Comparison of ENCODE assay signal across 8 mouse cellular contexts in genomic region chr16:91225233-91226037, GRCm38 (mm10). TPM values are rescaled to one million over a fixed set of nuclear protein-coding genes. Genes with fewer than 3 reads are reported as not detected.
DNase-seq lines count a peak whose midpoint lies in the region; ATAC-seq lines count a peak whose summit lies in the region.

Olig2 (plus strand) TSS chr16:91225457.

- H3K9me3 ChIP-seq in lung, embryonic 16.5 days (ENCODE audit: control insufficient read depth, low read length): no peaks in the 10 kb centered on the region
- H3K9me3 ChIP-seq in intestine, embryonic 14.5 days (ENCODE audit: control insufficient read depth, low read length): no peaks in the 10 kb centered on the region
- no peaks in the 10 kb centered on the region for H3K9me3 ChIP-seq in midbrain, embryonic 11.5 days (ENCODE audit: control insufficient read depth, low read length)

- H3K27me3 ChIP-seq in lung, embryonic 16.5 days (ENCODE audit: control insufficient read depth, insufficient read depth, low read depth, low read length): peaks cover 99% of the 10 kb centered on the region
- H3K27me3 ChIP-seq in intestine, embryonic 14.5 days (replicated peaks; ENCODE audit: control insufficient read depth, insufficient read depth, low read length): peaks cover 100% of the 10 kb centered on the region
- peaks cover 99% of the 10 kb centered on the region for H3K27me3 ChIP-seq in midbrain, embryonic 11.5 days (ENCODE audit: control insufficient read depth, insufficient read depth, low read length)

- no peak within 1 kb of the TSS for H3K27ac ChIP-seq in lung, embryonic 16.5 days (ENCODE audit: low read length)
- no peak within 1 kb of the TSS for H3K27ac ChIP-seq in intestine, embryonic 14.5 days (ENCODE audit: low read depth)
- H3K27ac ChIP-seq in midbrain, embryonic 11.5 days (ENCODE audit: low read depth, low read length): no peak within 1 kb of the TSS; the same call in 1 of the 2 replicates

- H3K4me2 ChIP-seq in lung, embryonic 16.5 days (ENCODE audit: low read depth, low read length): peak within 1 kb of the TSS; percentile 40
- peak within 1 kb of the TSS; percentile 40 for H3K4me2 ChIP-seq in intestine, embryonic 14.5 days (ENCODE audit: low read length)
- peak within 1 kb of the TSS; percentile 47 for H3K4me2 ChIP-seq in midbrain, embryonic 11.5 days

- H3K36me3 ChIP-seq in lung, embryonic 16.5 days (ENCODE audit: control insufficient read depth, insufficient read depth, low read length): no peaks in the 10 kb centered on the region
- no peaks in the 10 kb centered on the region for H3K36me3 ChIP-seq in intestine, embryonic 14.5 days (ENCODE audit: control insufficient read depth, insufficient read depth, low read length)
- no peaks in the 10 kb centered on the region for H3K36me3 ChIP-seq in midbrain, embryonic 11.5 days (ENCODE audit: control insufficient read depth, insufficient read depth, low read length)

- DNase-seq in cerebellum, adult 18-20 months: peak; percentile 20 to 27
- no peak for DNase-seq in cerebellum, adult 11-12 months
- no peak for DNase-seq in lung, adult 18-20 months
- peak; percentile 55 for DNase-seq in intestine, embryonic 14.5 days (ENCODE audit: low spot score)
- peak; percentile 97 for DNase-seq in midbrain, embryonic 11.5 days (ENCODE audit: low spot score, missing footprints)
- DNase-seq in Muller cell, postnatal 12 days (ENCODE audit: inconsistent ontology term): no peak

- peak within 1 kb of the TSS; percentile 25 for H3K4me3 ChIP-seq in lung, embryonic 16.5 days (ENCODE audit: low read length)
- peak within 1 kb of the TSS; percentile 21; the same call in 1 of the 2 replicates for H3K4me3 ChIP-seq in intestine, embryonic 14.5 days (ENCODE audit: low read depth, low read length)
- H3K4me3 ChIP-seq in midbrain, embryonic 11.5 days (ENCODE audit: low read depth, low read length): peak within 1 kb of the TSS; percentile 37

- H3K9ac ChIP-seq in lung, embryonic 16.5 days (ENCODE audit: low read length): no peak within 1 kb of the TSS
- H3K9ac ChIP-seq in intestine, embryonic 14.5 days (ENCODE audit: low read length): no peak within 1 kb of the TSS
- H3K9ac ChIP-seq in midbrain, embryonic 11.5 days (ENCODE audit: low read length): peak within 1 kb of the TSS; percentile 35

- WGBS in lung, embryonic 16.5 days: under 1% methylated on average over 53 of the region's 53 CpGs
- WGBS in intestine, embryonic 14.5 days: under 1% methylated on average over 53 of the region's 53 CpGs
- under 1% methylated on average over 53 of the region's 53 CpGs for WGBS in midbrain, embryonic 11.5 days

- no peak for ATAC-seq in lung, embryonic 16.5 days (ENCODE audit: low read depth)
- ATAC-seq in intestine, embryonic 14.5 days (replicated peaks; ENCODE audit: low FRiP score, low TSS enrichment, low read depth): 0 out of 2 replicates have a peak, but pooled peaks have one; percentile 54
- ATAC-seq in midbrain, embryonic 11.5 days (ENCODE audit: low FRiP score): peak; percentile 92
- no peak for ATAC-seq in erythroblast, adult 5-6 weeks (replicated peaks; ENCODE audit: low FRiP score, poor library complexity, severe bottlenecking)

- peaks cover 24% of the 10 kb centered on the region; the same call in 1 of the 2 replicates for H3K4me1 ChIP-seq in lung, embryonic 16.5 days (replicated peaks; ENCODE audit: control insufficient read depth, insufficient read depth, low read length)
- H3K4me1 ChIP-seq in intestine, embryonic 14.5 days (replicated peaks; ENCODE audit: control insufficient read depth, insufficient read depth, low read length): 0 out of 2 replicates have a peak, but pooled peaks cover 11% of the 10 kb centered on the region
- peaks cover 25% of the 10 kb centered on the region for H3K4me1 ChIP-seq in midbrain, embryonic 11.5 days (ENCODE audit: control insufficient read depth, insufficient read depth, low read length)

RNA-seq across cellular contexts. Expression of gene Olig2, which starts in this region (rescaled TPM):
- polyA plus RNA-seq in lung, embryonic 16.5 days (2015; fragmentation: Nextera tagmentation; extraction: Ambion mirVana): not detected in 2 replicates
- not detected in 2 replicates for polyA plus RNA-seq in intestine, embryonic 14.5 days (2014; fragmentation: Nextera tagmentation; extraction: Ambion mirVana)
- polyA plus RNA-seq in midbrain, embryonic 11.5 days (2014; fragmentation: Nextera tagmentation; extraction: Ambion mirVana): 6.8 and 7.5 TPM in 2 replicates
- not detected in 2 replicates for total RNA-seq in erythroblast, adult 5-6 weeks (2015; ENCODE audit: low replicate concordance)
- total RNA-seq in erythroblast, adult 5-6 weeks (2017; ENCODE audit: low replicate concordance): not detected in 2 replicates

Comparison
In these comparisons a context has a peak if more than half of its experiments do, and no peak if none do; other contexts are left out.
1. DNase-seq: peak in cerebellum, adult 18-20 months (2 of 2) and midbrain, embryonic 11.5 days (single experiment); none in cerebellum, adult 11-12 months (single experiment), lung, adult 18-20 months (0 of 2) and Muller cell, postnatal 12 days (single experiment).
2. Peak in DNase-seq, ATAC-seq, H3K4me3 ChIP-seq and H3K4me2 ChIP-seq in intestine, embryonic 14.5 days; RNA of the gene not detected or under 1 TPM.
3. Peak in every context shown above with its lines, with median percentiles within 50 percentile points of each other: H3K4me2 ChIP-seq and H3K4me3 ChIP-seq.